Mouse (Mus musculus): ENCODE results near the gene Tctn1. TPM values are rescaled to one million over a fixed set of nuclear protein-coding genes. Genes with fewer than 3 reads are reported as not detected.

The Tctn1 gene
- total and polyA plus RNA-seq, 3 experiments: 3.8 to 6.0 TPM; not detected in 1

DNA sequence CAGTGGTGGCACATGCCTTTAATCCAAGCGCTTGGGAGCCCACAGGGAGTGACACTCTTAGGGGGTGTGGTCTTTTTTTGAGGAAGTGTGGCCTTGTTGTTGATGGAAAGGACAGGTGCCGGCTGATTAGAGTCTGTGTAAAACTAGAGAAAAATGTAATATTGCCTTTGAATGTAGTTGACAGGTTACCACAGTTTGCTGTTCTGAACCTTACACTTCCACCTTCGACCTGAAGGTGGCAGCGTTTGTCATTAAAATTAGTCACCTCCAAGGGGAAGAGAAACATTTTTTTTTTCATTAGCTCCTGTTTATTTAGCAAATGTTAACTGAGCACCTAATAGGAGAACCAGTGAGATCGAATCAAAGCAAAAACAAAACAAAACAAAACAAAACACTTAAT lies 3.6 kb upstream of the Tctn1 start (continued):
- peak; percentile 55; the same call in 1 of the 2 replicates for TF ChIP-seq HCFC1 (IDR thresholded peaks at IDR 0.05; ENCODE audit: low read depth, low read length)
- TF ChIP-seq TAL1 (IDR thresholded peaks at IDR 0.05; ENCODE audit: low read length): peak; percentile 56
- peak; percentile 90 for TF ChIP-seq RAD21 (IDR thresholded peaks at IDR 0.05; ENCODE audit: low read depth, low read length)
- TF ChIP-seq CTCF (IDR thresholded peaks at IDR 0.05 in 2 of 3, conservative IDR thresholded peaks at IDR 0.05 in 1 of 3; ENCODE audit: control insufficient read depth in 1 of 3, insufficient read depth in 1 of 3, low read depth in 2 of 3, low read length in 3 of 3, poor library complexity in 1 of 3, severe bottlenecking in 1 of 3): peak; percentile 44 to 94 (median 81)
- no peak for TF ChIP-seq USF1 (IDR thresholded peaks at IDR 0.05; ENCODE audit: low read depth, low read length)
- TF ChIP-seq POLR2AphosphoS2 (IDR thresholded peaks at IDR 0.05; ENCODE audit: low read length): no peak
- TF ChIP-seq MYB (IDR thresholded peaks at IDR 0.05; ENCODE audit: low read depth, low read length): no peak
- TF ChIP-seq POLR2A (IDR thresholded peaks at IDR 0.05; ENCODE audit: control insufficient read depth in 1 of 2, insufficient read depth in 1 of 2, low read depth in 1 of 2, low read length in 2 of 2, poor library complexity in 1 of 2): no peak
- TF ChIP-seq POLR2AphosphoS5 (IDR thresholded peaks at IDR 0.05; ENCODE audit: borderline replicate concordance, low read depth, low read length): no peak
- TF ChIP-seq BHLHE40 (IDR thresholded peaks at IDR 0.05; ENCODE audit: borderline replicate concordance, low read depth, low read length): no peak
- TF ChIP-seq MEF2A (IDR thresholded peaks at IDR 0.05; ENCODE audit: extremely low read depth, insufficient replicate concordance, low read depth, low read length, poor library complexity, severe bottlenecking): no peak

DNA sequence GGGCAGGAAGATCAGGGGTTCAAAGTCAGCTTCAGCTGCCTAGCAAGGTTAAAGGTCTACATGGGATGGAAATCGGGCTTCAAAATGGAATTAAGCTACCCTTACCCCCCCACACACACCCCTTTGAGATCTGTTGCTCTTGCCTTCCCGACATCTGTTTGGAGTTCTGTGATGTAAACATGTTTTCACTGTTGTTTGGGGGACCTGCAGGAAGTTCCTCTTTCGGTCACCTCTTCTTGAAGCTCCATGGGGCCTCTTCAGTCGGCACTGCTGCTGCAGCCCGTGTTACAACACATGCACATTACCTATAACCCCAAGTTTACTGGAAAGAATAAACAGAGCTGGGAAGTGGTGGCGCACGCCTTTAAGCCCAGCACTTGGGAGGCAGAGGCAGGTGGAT lies 2.9 kb upstream of the Tctn1 start:
- Histone ChIP-seq H3K9me3 (replicated peaks; ENCODE audit: insufficient read depth, low read length) (no peaks in the 10 kb centered on the region), H3K27me3 (ENCODE audit: control insufficient read depth in 1 of 2, insufficient read depth in 2 of 2, low read length in 2 of 2) (no peaks in the 10 kb centered on the region), H3K36me3 (ENCODE audit: control insufficient read depth in 1 of 2, insufficient read depth in 2 of 2, low read length in 2 of 2) (peaks cover 0 to 19% of the 10 kb centered on the region in 2 experiments; a peak in 2 of 4 replicates), H3K27ac (ENCODE audit: control insufficient read depth, low read depth, low read length) (no peak overlapping the region), H3K79me2 (ENCODE audit: control insufficient read depth, insufficient read depth, low read length, poor library complexity) (peaks cover 3% of the 10 kb centered on the region; the same call in 1 of the 2 replicates), H3K4me1 (ENCODE audit: control insufficient read depth in 1 of 2, insufficient read depth in 2 of 2, low read length in 2 of 2) (peaks cover 2 to 16% of the 10 kb centered on the region in 2 experiments; a peak in 3 of 4 replicates), H3K9ac (ENCODE audit: control insufficient read depth, low read depth, low read length, poor library complexity, severe bottlenecking) (no peak overlapping the region; the same call in 1 of the 2 replicates), H3K4me3 (ENCODE audit: control insufficient read depth in 1 of 2, insufficient read depth in 1 of 2, low read depth in 2 of 2, low read length in 2 of 2) (no peak overlapping the region)
- peak; percentile 60 for DNase-seq (ENCODE audit: low read depth, low spot score)
- TF ChIP-seq RAD21 (IDR thresholded peaks at IDR 0.05; ENCODE audit: low read depth, low read length): no peak
- TF ChIP-seq POLR2AphosphoS2 (IDR thresholded peaks at IDR 0.05; ENCODE audit: low read length): no peak
- no peak for TF ChIP-seq USF2 (IDR thresholded peaks at IDR 0.05; ENCODE audit: borderline replicate concordance in 1 of 2, insufficient read depth in 1 of 2, low read depth in 1 of 2, low read length in 2 of 2)
- TF ChIP-seq MYC (IDR thresholded peaks at IDR 0.05; ENCODE audit: low read depth, low read length): no peak
- no peak for TF ChIP-seq ELF1 (IDR thresholded peaks at IDR 0.05; ENCODE audit: low read depth, low read length)
- TF ChIP-seq TBP (IDR thresholded peaks at IDR 0.05; ENCODE audit: low read depth, low read length): no peak
- TF ChIP-seq MXI1 (IDR thresholded peaks at IDR 0.05; ENCODE audit: low read depth, low read length): no peak
- no peak for TF ChIP-seq NRF1 (IDR thresholded peaks at IDR 0.05; ENCODE audit: insufficient read depth, low read depth, low read length, poor library complexity, severe bottlenecking)
- TF ChIP-seq MAZ (IDR thresholded peaks at IDR 0.05; ENCODE audit: low read depth, low read length): no peak
- TF ChIP-seq TCF12 (IDR thresholded peaks at IDR 0.05; ENCODE audit: low read depth, low read length): no peak
- TF ChIP-seq ZKSCAN1 (IDR thresholded peaks at IDR 0.05; ENCODE audit: low read depth, low read length): no peak
- no peak for TF ChIP-seq GABPA (IDR thresholded peaks at IDR 0.05; ENCODE audit: low read depth, low read length)
- TF ChIP-seq BHLHE40 (IDR thresholded peaks at IDR 0.05; ENCODE audit: borderline replicate concordance, low read depth, low read length): no peak
- no peak for TF ChIP-seq SMC3 (IDR thresholded peaks at IDR 0.05; ENCODE audit: low read depth, low read length)
- no peak for TF ChIP-seq ZC3H11A (IDR thresholded peaks at IDR 0.05; ENCODE audit: low read depth, low read length)
- TF ChIP-seq JUND (IDR thresholded peaks at IDR 0.05; ENCODE audit: low read depth, low read length): no peak
- TF ChIP-seq CHD2 (IDR thresholded peaks at IDR 0.05; ENCODE audit: low read length): no peak
- TF ChIP-seq ZNF384 (IDR thresholded peaks at IDR 0.05; ENCODE audit: low read depth, low read length): no peak

All from MEL (cell line).